Mouse (Mus musculus) hindlimb bud, embryonic 11.5 days (tissue): ENCODE data around the gene Dusp10.

Source experiments
- DNase-seq: peaks from one replicate; pipeline ENCODE4 v3.0.0-alpha.2; 2012; ENCODE audit warnings: low read depth, low spot score; ENCODE audit errors: extremely low spot score

The Dusp10 gene

DNA sequence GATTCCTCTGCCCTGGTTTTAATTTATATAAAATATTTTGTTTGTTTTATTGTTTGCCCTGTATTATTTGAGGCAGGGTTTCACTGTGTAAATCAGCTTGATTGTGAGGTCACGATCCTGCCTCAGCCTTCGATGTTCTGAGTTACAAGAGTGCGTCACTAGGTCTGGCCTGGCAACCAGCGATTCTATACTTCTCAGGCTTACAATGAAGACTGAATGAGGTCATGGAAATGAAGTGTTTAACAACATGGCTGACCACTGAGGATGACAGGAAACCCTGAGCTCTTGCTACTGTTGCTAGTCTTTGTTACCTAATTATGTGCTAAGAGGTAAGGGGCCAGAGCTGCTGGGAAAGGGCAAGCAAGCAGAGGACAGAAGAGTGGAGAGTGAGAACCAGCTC lies at the start of gene Dusp10:
Gene Dusp10, plus strand, starts transcription at position 197 of the 400 bp plus-strand sequence.
- DNase-seq: no peak

DNA sequence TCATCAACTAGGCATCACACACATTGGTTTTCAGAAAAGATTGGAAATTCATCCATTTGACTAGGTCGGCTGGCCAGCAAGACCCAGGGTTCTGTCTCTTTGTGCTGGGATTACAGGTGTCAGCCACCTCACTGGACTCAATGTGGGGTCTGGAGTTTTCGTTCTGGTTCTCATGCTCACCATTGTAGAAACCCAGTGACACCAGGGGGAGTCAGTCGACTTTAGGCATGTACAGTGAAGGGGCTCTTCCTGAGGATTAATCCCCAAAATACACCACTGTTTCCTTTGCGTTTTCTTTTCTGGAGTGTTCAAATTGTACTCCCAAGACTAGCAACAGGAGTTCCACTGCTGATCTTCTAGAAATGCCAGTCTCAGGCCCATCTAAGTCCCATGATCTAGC lies 47.8 kb upstream of the Dusp10 start:
- no peak for DNase-seq

- DNase-seq: no peak
These were observed 43.8 kb upstream of the Dusp10 start for GRCm38 (mm10) chr1:183969265-183969664.

GRCm38 (mm10) chr1:183979814-183980243 lies 33.3 kb upstream of the Dusp10 start:
- DNase-seq: no peak

GRCm38 (mm10) chr1:183982108-183982507 lies 31.0 kb upstream of the Dusp10 start:
- no peak for DNase-seq

- DNase-seq: no peak
These were observed 25.3 kb upstream of the Dusp10 start for GRCm38 (mm10) chr1:183987711-183988245.

- DNase-seq: no peak
These were observed 21.2 kb upstream of the Dusp10 start for GRCm38 (mm10) chr1:183991921-183992320.

GRCm38 (mm10) chr1:183997207-183997606 lies 15.9 kb upstream of the Dusp10 start:
- no peak for DNase-seq

GRCm38 (mm10) chr1:184002470-184002869 lies 10.6 kb upstream of the Dusp10 start:
- no peak for DNase-seq

DNA sequence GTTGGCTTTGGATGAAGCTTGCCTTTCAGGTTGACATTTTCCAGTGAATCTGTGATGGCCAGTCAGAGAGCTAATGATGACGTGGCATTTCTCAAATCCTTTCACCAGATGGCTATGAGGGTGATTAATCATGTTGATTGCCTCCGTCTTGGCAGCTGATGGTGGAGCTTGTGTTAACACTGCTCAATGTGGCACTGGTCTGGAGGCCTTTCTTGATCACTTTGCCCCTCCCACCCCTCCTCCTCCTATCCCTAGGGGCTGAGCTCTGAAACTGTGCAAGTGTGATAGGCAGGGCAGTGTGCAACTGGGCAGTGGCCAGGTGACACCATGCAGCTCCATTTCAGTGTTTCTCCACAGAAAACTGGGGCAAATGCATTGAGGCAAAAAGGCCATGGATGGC lies 8.8 kb upstream of the Dusp10 start:
- peak; percentile 20 for DNase-seq

DNA sequence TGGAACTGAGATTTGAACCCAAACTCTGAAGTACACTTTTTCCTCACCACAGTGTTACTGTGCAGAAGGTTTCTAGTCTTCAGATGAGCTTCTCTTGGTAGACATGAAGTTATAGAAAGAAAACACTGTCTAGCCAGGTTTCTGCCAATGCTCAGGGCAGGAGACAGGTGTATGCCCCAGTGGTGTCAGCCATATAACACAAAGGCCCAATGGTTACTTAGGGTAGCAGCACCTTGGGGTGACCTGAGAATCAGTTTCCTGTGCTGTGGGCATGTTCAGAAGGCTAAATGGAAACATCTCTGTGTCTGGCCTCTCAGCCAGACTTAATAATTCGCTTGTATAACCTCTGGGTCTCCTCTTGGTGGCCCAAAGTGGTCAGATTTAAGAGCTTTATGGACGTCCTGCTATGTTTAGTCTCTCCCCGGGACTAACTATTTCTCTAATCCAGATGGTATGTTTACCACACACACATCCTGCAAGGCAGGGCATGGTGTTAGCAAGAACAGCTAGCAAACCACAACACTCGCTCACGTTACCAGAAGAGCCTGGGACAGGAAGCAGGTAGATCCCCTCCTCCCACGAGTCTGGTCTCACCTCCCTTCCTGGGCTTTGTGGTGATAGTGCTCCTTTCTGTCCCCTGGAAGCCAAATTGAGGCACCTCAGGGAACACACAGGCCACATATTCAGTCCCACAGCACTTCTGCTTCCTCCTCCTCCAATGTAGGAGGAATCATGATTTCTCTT lies 7.6 kb upstream of the Dusp10 start:
- no peak for DNase-seq

GRCm38 (mm10) chr1:184006086-184006485 lies 7.0 kb upstream of the Dusp10 start:
- DNase-seq: no peak

DNA sequence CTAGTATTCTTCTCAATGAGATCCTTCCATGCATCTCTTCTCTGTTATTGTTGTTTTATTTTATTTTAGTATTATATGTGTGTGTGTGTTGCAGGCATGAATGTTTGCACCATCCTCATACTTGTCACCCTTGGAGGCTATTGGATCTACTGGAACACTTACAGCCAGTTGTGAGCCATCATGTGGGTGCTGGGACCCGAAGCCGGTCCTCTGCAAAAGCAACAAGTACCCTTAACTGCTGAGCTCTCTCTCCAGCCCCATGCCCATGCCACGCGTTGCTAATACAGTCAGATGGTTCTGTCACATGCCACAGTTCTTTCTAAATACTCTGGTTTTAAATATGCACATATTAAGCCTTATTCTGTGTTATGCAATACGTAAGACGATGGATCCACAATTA lies 1.8 kb upstream of the Dusp10 start:
- DNase-seq: no peak

DNA sequence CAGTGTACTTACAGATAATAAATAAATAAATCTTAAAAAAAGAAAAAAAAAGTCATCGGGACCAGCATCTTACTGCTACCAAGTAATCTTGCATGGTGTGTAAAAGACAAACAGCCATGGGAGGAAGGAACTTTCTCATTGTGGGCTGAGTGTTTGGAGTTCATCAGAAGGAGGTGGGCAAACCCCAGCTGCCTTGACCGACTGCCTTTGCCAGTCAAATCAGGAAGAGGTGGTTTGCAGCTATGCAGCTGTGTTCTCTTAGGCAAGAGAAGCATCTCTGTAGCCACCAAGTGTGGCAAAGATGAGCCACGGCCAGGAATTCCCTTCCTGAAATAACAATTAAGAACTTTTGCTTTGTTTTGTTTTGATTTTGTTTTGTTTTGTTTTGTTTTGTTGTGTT lies 989 bp downstream of the Dusp10 start:
- no peak for DNase-seq

DNA sequence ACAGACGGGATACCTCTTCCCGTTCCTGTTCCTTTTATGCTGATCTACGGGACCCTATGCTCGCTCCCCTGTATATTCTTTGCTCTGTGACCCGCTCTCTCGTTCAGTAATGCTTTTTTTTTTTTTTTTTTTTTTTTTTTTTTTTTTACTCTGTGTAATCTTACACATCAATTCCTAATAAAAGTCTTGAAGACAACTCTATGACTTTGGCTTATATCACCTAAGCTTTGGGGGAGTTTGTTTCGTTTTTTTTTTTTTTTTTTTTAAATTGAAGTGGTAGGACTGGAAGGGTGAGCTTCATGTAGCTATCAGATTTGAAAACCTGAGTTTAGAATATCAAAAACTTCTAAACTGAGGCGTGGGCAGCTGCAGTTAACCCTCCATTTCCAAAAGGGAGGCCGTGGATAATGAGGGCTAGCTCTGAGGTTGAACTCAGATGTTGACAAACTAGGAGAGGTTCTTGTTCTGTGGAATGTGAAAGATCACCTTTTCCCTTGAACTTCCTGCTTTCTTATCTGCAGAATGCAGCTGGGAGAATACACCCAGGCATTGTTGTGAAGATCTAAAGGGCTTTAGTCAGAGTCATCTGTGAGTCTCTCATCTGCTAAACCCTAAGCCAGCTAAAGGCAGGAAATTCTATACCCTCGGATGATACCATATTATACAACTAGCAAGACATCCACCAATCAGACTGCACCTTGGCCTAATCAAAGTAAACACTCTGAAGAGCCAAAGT lies 3.1 kb downstream of the Dusp10 start:
- DNase-seq: no peak

GRCm38 (mm10) chr1:184017606-184018005 lies 4.5 kb downstream of the Dusp10 start:
- no peak for DNase-seq

- no peak for DNase-seq
These were observed 6.1 kb downstream of the Dusp10 start for GRCm38 (mm10) chr1:184019042-184019721.

DNA sequence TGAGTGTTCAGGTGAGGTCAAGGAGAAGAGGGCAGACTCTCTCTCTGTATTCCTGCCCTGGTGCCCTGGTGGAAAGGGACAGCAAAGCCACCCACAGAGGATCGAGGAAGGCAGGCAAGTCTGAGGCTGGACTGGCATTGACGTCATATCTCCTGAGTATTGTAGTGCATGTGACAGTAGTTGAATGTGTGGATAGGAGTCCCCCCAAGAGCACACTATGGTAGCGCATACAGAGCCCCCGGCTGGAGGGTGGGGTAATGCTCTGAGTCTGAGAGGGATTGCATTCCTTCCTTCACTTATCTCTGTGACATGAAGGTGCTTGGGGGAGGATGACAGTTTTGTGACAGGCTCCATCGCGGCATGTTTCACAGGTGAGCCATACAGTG lies 6.6 kb downstream of the Dusp10 start:
- no peak for DNase-seq

DNA sequence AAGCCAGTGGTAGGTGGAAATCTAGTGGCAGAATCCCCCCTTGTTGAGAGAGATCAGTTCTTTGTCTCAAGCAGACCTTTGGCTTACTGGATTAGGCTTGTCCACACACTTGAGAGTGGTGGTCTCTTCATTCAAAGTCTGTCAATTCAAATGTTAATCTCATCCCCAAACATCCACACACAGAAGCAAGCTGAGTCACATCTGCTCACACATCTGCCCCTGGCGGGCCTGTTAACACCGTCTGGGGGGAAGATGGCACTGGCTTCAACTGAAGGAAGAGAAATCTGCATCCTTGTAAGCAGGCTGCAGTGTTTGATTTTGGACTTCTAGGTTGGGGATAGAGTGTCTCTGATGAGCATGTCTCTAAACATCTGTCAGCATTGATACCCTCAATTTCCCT lies 10.9 kb downstream of the Dusp10 start:
- no peak for DNase-seq

GRCm38 (mm10) chr1:184024631-184025030 lies 11.5 kb downstream of the Dusp10 start:
- DNase-seq: no peak

GRCm38 (mm10) chr1:184025079-184025478 lies 12.0 kb downstream of the Dusp10 start:
- DNase-seq: no peak

- no peak for DNase-seq
These were observed 13.9 kb downstream of the Dusp10 start for GRCm38 (mm10) chr1:184027039-184027438.
